Mouse (Mus musculus) lung, embryonic 16.5 days (tissue): Measurements from ENCODE around the gene Dot1l. TPM values are rescaled to one million over a fixed set of nuclear protein-coding genes. Genes with fewer than 3 reads are reported as not detected.

Experiments
- ATAC-seq: fragments of 200-750 bp; cut with Nextera tagmentation; 2 replicates; pipeline ENCODE4 v1.8.0; 2017; ENCODE audit warnings: low read depth, mild to moderate bottlenecking, moderate library complexity
- H3K27ac ChIP-seq: fragments of 300-500 bp; sonication (generic); 2 replicates; pipeline ENCODE4 v1.5.1; 2014; ENCODE audit warnings: mild to moderate bottlenecking, control low read depth, low read length
- H3K27me3 ChIP-seq: fragments of 300-500 bp; sonication (generic); 2 replicates; pipeline ENCODE4 v1.6.1; 2014; ENCODE audit warnings: low read depth, low read length, mixed read lengths; ENCODE audit not compliant: control insufficient read depth, insufficient read depth
- H3K36me3 ChIP-seq: fragments of 300-500 bp; sonication (generic); 2 replicates; pipeline ENCODE4 v1.6.1; 2014; ENCODE audit warnings: low read length; ENCODE audit not compliant: control insufficient read depth, insufficient read depth
- H3K4me1 ChIP-seq: fragments of 300-500 bp; sonication (generic); replicated peaks from 2 replicates; pipeline ENCODE4 v1.6.1; 2014; ENCODE audit warnings: low read length, mixed read lengths; ENCODE audit not compliant: control insufficient read depth, insufficient read depth
- H3K4me2 ChIP-seq: fragments of 300-500 bp; sonication (generic); 2 replicates; pipeline ENCODE4 v1.6.1; 2014; ENCODE audit warnings: low read depth, low read length, control low read depth
- H3K4me3 ChIP-seq: fragments of 300-500 bp; sonication (generic); 2 replicates; pipeline ENCODE4 v1.5.1; 2014; ENCODE audit warnings: mild to moderate bottlenecking, low read length, control low read depth
- H3K9ac ChIP-seq: fragments of 300-500 bp; sonication (generic); 2 replicates; pipeline ENCODE4 v1.6.1; 2014; ENCODE audit warnings: low read length, control low read depth
- H3K9me3 ChIP-seq: fragments of 300-500 bp; sonication (generic); 2 replicates; pipeline ENCODE4 v1.6.1; 2016; ENCODE audit warnings: low read length; ENCODE audit not compliant: control insufficient read depth
- WGBS: fragments of 180-500 bp; shearing (Covaris S2); extraction: QIAGEN DNeasy Blood & Tissue Kit; methylation state at CpG from one replicate; pipeline ENCODE4 v1.1.7; 2014; 5-methylcytosine and 5-hydroxymethylcytosine counted together
- polyA plus RNA-seq: library from polyadenylated mRNA; unstranded; fragments of >200 nt; fragmentation: Nextera tagmentation; extraction: Ambion mirVana; gene quantifications from 2 replicates; pipeline ENCODE4 v1.2.1, GENCODE M21; 2015

The Dot1l gene
- polyA plus RNA-seq, 1 experiment from 2014 or later, result 15.4 TPM

DNA sequence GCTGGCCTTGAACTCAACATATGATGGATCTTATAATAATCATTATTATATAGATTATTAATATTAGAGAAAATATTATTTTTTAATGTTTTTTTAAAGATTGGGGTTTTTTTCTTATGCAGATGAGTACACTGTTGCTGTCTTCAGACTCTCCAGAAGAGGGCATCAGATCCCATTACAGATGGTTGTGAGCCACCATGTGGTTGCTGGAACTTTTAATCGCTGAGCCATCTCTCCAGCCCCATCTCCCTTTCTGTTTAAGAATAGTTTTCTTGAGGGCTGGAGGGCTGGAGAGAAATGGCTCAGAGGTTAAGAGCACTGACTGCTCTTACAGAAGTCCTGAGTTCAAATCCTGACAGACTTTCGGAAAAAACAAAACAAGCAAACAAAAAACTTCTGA lies 67.0 kb downstream of the Dot1l start:
- H3K4me3 ChIP-seq, result no peak overlapping the region
- no peaks in the 10 kb centered on the region for H3K9me3 ChIP-seq
- no peaks in the 10 kb centered on the region for H3K4me1 ChIP-seq
- no peaks in the 10 kb centered on the region for H3K27me3 ChIP-seq
- ATAC-seq, result no peak
- no peak overlapping the region for H3K9ac ChIP-seq
- 38% methylated on average over 2 of the region's 2 CpGs for WGBS
- H3K36me3 ChIP-seq, result no peaks in the 10 kb centered on the region
- H3K4me2 ChIP-seq, result no peak overlapping the region
- no peak overlapping the region for H3K27ac ChIP-seq

DNA sequence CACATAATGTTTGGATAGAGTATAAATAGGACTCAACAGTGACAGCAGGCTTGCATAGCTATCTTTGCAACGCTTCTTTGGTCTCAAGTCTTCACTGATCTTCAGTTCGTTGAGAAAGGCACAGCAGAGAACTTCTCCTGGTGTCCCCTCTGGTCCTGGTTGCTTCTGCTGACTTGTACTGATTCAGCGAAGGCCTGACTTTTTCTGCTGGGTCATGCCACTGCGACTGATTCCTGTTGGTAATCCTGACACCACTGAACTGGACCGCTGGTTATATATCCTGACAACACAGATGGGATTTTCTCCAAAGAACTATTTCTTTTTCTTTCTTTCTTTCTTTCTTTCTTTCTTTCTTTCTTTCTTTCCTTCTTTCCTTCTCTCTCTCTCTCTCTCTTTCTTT lies 67.5 kb downstream of the Dot1l start:
- Histone ChIP-seq H3K4me3 (no peak overlapping the region), H3K4me2 (no peak overlapping the region), H3K36me3 (no peaks in the 10 kb centered on the region), H3K4me1 (peaks cover 2% of the 10 kb centered on the region; the same call in 1 of the 2 replicates), H3K9me3 (no peaks in the 10 kb centered on the region), H3K27ac (no peak overlapping the region), H3K9ac (no peak overlapping the region), H3K27me3 (no peaks in the 10 kb centered on the region)
- ATAC-seq, result no peak
- WGBS, result 89% methylated on average over 5 of the region's 5 CpGs

DNA sequence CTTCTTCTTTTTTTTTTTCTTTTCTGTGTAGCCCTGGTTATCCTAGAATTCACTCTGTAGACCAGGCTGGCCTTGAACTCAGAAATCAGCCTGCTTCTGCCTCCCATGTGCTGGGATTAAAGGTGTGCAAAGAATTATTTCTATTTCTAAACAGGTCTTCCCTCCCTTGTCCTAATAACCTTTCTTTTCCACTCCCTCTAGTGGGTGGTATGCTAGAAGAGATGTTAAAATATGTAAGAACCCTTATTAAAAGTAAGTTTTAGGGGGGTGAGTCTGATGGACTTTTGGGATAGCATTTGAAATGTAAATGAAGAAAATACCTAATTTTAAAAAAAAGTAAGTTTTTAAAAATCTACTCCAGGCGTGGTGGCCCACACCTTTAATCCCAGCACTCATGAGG lies 68.3 kb downstream of the Dot1l start:
- Histone ChIP-seq H3K27me3 (no peaks in the 10 kb centered on the region), H3K9me3 (no peaks in the 10 kb centered on the region), H3K4me3 (no peak overlapping the region), H3K27ac (no peak overlapping the region), H3K4me1 (peaks cover 6% of the 10 kb centered on the region; the same call in 1 of the 2 replicates), H3K36me3 (no peaks in the 10 kb centered on the region), H3K4me2 (no peak overlapping the region), H3K9ac (no peak overlapping the region)
- WGBS, result 79% methylated on average over 1 of the region's 1 CpGs
- no peak for ATAC-seq

DNA sequence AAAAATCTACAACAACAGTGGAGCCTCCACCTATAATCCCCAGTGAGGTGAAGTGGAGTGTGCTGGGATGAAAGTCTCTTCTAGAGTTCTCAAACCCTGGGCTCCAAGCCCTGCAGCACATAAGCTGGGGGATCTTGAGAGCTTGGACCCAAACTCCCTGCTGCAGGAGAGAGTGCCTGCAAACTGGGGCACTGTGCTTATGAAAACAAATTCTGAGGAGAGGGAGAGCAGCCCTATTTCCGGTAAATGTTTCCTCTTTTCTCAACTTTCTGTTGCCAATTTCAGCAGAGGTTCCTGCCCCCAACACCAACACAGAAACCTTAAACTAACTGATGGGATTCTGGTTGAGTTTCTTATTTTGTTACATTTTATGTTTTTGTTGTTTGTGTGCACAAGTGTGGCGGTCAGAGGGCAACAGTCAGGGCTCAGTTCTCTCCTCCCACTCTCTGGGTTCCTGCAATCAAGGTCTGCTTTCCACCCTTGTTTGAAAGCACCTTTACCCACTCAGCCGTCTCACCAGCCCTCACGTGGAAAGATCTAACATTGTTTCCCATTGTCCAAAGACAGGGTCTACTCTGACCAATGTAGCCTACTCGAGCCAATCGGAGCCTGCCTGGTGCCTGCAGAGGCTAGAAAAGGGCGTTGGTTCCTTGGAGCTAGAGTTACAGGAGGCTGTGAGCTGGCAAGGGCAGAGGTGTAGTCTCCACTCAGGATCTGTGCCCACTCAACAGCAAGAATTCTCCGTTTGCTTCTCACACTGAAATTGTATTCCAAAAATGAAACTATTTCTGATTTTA lies 69.0 kb downstream of the Dot1l start:
- H3K36me3 ChIP-seq, result no peaks in the 10 kb centered on the region; the same call in 1 of the 2 replicates
- peaks cover 6% of the 10 kb centered on the region; the same call in 1 of the 2 replicates for H3K4me1 ChIP-seq
- no peaks in the 10 kb centered on the region for H3K27me3 ChIP-seq
- no peak overlapping the region for H3K4me3 ChIP-seq
- no peaks in the 10 kb centered on the region for H3K9me3 ChIP-seq
- no peak for ATAC-seq
- no peak overlapping the region for H3K9ac ChIP-seq
- no peak overlapping the region for H3K27ac ChIP-seq
- 58% methylated on average over 8 of the region's 8 CpGs for WGBS
- H3K4me2 ChIP-seq, result no peak overlapping the region

DNA sequence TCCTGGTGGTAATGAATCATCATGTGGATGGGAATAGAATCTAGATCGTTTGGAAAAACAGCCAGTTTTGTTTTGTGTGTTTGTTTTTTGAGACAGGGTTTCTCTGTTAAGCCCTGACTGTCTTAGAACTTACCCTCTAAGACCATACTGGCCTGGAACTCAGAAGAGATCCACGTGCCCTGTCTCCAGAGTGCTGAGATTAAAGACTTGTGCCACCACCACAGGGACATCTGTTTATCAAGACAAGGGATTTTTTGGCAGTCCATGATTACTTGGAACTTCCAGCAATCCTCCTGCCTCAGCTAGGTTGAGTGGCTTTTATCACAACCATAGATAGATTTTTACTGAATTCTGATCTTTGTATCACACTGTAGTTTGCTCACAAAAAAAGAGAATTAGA lies 69.8 kb downstream of the Dot1l start:
- Histone ChIP-seq H3K9me3 (no peaks in the 10 kb centered on the region), H3K4me3 (no peak overlapping the region), H3K9ac (no peak overlapping the region), H3K27ac (no peak overlapping the region), H3K27me3 (no peaks in the 10 kb centered on the region), H3K4me1 (peaks cover 9% of the 10 kb centered on the region), H3K4me2 (no peak overlapping the region), H3K36me3 (peaks cover 7% of the 10 kb centered on the region)
- WGBS, result 61% methylated on average over 2 of the region's 2 CpGs
- no peak for ATAC-seq

DNA sequence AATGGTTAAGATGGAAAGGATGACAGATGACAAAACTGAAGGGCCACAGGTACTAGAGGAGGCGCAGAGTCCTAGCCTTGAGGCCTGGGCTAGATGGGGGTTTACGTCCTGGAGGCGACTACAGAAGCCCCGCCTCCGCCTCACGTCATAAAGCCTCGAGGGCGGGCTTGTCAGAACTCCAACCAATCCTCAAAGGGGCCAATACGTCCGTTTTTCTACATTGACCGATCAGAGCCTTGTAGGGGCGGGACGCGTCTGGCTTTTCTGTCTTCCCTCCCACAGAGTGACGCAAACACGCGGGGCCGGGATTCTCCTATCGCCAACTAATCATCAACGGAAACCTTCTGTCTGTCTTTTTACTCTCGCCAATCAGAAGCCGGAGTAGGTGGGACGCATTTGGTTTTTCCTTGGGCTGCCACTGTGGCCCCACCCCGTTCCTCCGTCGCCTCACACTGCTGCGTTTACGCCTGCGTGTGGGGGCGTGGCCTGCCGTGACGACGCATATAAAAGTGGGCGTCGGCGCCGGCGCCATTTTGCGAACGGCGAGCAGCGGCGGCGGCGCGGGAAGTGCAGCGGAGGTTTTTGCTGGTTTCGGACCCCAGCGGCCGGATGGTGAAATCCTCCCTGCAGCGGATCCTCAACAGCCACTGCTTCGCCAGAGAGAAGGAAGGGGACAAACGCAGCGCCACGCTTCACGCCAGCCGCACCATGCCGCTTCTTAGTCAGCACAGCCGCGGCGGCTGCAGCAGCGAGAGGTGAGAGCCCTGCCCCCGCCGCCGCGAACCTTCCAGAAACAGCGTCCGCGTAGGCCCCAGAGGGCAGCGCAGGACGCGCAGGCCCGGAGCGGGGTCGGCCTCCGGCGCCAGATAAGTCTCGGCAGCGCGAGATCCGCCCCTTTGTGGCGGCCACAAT lies 71.4 kb downstream of the Dot1l start, which contains the start of gene Oaz1:
TSS of gene Oaz1 (plus strand) at position 506 of the 912 bp plus-strand sequence.
- H3K9me3 ChIP-seq, result no peaks in the 10 kb centered on the region
- peak within 1 kb of the TSS; percentile 96 for H3K4me2 ChIP-seq
- peaks cover 7% of the 10 kb centered on the region for H3K36me3 ChIP-seq
- H3K4me1 ChIP-seq, result peaks cover 17% of the 10 kb centered on the region
- WGBS, result under 1% methylated on average over 71 of the region's 82 CpGs
- H3K27me3 ChIP-seq, result no peaks in the 10 kb centered on the region
- H3K9ac ChIP-seq, result peak within 1 kb of the TSS; percentile 91
- H3K27ac ChIP-seq, result peak within 1 kb of the TSS; percentile 89
- peak; percentile 98 for ATAC-seq
- H3K4me3 ChIP-seq, result peak within 1 kb of the TSS; percentile 73

DNA sequence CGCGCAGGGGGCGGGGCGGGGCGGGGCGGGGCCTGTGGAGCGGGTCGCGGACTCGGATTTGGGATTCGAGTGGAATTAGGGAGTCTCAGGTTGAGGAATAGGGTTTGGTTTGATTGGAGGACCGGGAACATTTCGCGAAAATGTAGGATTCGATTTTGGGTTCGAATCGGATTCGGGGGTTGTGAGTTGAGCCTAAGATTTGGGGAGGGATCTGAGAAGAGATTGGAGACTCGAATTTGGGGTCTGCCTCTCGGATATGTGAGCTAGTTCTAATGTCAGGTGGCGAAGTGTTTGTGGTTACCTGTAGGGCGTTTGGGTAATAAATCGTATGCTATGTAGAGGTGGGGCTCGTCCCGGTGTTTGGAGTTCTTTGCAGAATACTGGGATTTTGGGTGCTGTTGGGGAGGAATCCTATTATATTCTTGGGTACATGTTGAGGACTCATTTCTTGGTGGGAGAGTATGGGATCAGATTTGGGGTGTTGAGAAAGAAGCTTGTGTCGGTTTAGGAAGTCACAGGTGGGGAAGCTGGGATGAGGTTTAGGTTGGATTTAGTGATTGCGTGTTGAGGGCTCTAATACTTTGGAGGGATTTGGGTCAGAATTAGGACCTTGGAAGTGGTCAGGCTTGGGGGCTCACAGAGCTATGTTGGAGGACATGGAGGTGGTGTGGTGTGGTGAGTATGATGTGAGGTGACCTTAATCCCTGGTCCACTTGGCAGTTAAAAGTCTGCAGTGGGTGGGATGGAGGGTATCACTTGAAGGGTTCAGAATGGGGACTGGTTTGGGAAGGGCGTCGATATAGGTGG lies 72.3 kb downstream of the Dot1l start:
- Histone ChIP-seq H3K9me3 (no peaks in the 10 kb centered on the region), H3K4me2 (peak overlapping the region; percentile 96), H3K4me1 (peaks cover 17% of the 10 kb centered on the region), H3K27ac (peak overlapping the region; percentile 89), H3K27me3 (no peaks in the 10 kb centered on the region), H3K4me3 (peak overlapping the region; percentile 73), H3K36me3 (peaks cover 7% of the 10 kb centered on the region), H3K9ac (peak overlapping the region; percentile 91)
- WGBS, result 5% methylated on average over 29 of the region's 29 CpGs
- ATAC-seq, result no peak

DNA sequence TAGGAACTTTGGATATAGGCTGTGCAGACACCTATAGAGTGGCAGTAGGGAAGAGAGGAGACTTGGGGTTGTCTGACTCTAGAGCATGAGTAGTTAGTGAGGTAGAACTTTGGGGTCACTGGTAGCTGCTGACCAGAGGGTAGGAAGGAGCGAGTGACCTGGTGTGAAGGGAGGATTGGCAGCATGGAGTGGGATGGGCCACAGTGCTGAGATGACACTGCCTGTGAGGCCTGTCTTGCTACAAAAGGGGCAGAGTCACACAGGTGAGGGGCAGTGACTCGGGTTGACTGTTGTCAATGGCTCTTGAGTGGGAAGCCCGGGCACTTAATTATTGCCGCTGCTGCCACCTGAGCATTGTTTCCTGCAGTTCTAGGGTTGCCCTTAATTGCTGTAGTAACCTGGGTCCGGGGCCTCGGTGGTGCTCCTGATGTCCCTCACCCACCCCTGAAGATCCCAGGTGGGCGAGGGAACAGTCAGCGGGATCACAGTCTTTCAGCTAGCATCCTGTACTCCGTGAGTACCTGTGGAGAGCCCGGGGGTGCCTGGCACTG lies 72.9 kb downstream of the Dot1l start:
- WGBS, result 61% methylated on average over 10 of the region's 10 CpGs
- peaks cover 17% of the 10 kb centered on the region for H3K4me1 ChIP-seq

More for the DNA sequence above, 72.9 kb downstream of the Dot1l start:
- no peak for ATAC-seq
- Histone ChIP-seq H3K9me3 (no peaks in the 10 kb centered on the region), H3K9ac (peak overlapping the region; percentile 91), H3K27ac (no peak overlapping the region), H3K36me3 (peaks cover 7% of the 10 kb centered on the region), H3K27me3 (no peaks in the 10 kb centered on the region), H3K4me2 (peak overlapping the region; percentile 96), H3K4me3 (peak overlapping the region; percentile 73)
